Mouse (Mus musculus) G1E (cell line): ENCODE measurements at regions not wholly inside any gene's neighbourhood (a gene's known extent, or its start where the extent isn't known, plus 50 kb on each side); places are given as distances from the start of the nearest gene placed in this dataset.
"Not testable (repeated sequence)": the region's sequence is repeated elsewhere in the genome, so short reads cannot be mapped to it uniquely, and the experiment has no call there.

Source experiments
- ATAC-seq: 2 replicates; pipeline ENCODE4 v1.8.0; 2016; ENCODE audit warnings: mild to moderate bottlenecking; ENCODE audit not compliant: insufficient number of reproducible peaks, poor library complexity, low FRiP score, severe bottlenecking; ENCODE audit errors: extremely low read depth
- DNase-seq: peaks from one replicate; pipeline ENCODE4 v3.0.0; 2012; ENCODE audit warnings: low spot score
- H3K27me3 ChIP-seq: 2 replicates; pipeline ENCODE4 v1.6.1; 2012; ENCODE audit warnings: mild to moderate bottlenecking, low read length, inconsistent platforms; ENCODE audit not compliant: insufficient read depth
- H3K36me3 ChIP-seq: replicated peaks from 2 replicates; pipeline ENCODE3; 2012; ENCODE audit warnings: mild to moderate bottlenecking, inconsistent platforms
- H3K4me1 ChIP-seq: 2 replicates; pipeline ENCODE4 v1.6.1; 2012; ENCODE audit warnings: low read depth, low read length, inconsistent platforms, mixed read lengths; ENCODE audit not compliant: insufficient read depth
- H3K4me3 ChIP-seq: 2 replicates; pipeline ENCODE4 v1.5.1; 2012; ENCODE audit warnings: low read depth, mild to moderate bottlenecking, inconsistent platforms, low read length, moderate library complexity, mixed read lengths
- H3K9me3 ChIP-seq: replicated peaks from 2 replicates; pipeline ENCODE4 v1.6.1; 2012; ENCODE audit warnings: inconsistent platforms
- CTCF ChIP-seq: IDR thresholded peaks from 2 replicates; pipeline ENCODE4 v1.5.1; 2012; ENCODE audit warnings: low read depth, low read length, inconsistent platforms, mixed read lengths
- GATA1 ChIP-seq: IDR thresholded peaks from 2 replicates; pipeline ENCODE4 v1.6.1; 2012; ENCODE audit warnings: borderline replicate concordance, low read length, inconsistent platforms, mixed read lengths
- GATA2 ChIP-seq: IDR thresholded peaks from 2 replicates; pipeline ENCODE4 v1.6.1; 2012; ENCODE audit warnings: low read depth, low read length, inconsistent platforms, borderline replicate concordance
- POLR2AphosphoS5 ChIP-seq: IDR thresholded peaks from 2 replicates; pipeline ENCODE4 v1.6.1; 2012; ENCODE audit warnings: low read depth, low read length, inconsistent platforms; ENCODE audit not compliant: insufficient replicate concordance
- TAL1 ChIP-seq: conservative IDR thresholded peaks from 2 replicates; pipeline ENCODE4 v1.6.1; 2012; ENCODE audit warnings: low read depth, low read length, inconsistent platforms, mixed read lengths

DNA sequence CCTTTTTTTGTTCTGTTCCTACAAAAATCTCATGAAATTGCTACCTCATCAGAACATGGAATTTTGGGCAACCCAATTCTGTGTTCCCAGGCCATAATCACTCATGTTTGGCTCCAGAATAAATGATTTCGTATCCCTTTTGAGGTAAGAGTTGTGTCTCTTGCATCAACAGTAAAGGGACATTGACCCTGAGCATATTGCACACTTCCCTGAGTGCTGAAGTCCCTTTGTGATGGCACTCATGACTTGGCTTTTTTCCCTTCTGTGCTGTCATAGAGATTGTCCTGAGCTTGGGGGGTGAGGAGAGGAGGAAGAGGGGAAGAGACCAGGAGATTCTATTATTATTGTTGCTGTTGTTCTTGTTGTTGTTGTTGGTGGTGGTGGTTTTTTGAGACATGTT lies 68.6 kb upstream of the Atp1b1 start:
- no peak overlapping the region for H3K4me3 ChIP-seq
- H3K9me3 ChIP-seq: no peaks in the 10 kb centered on the region
- TF ChIP-seq GATA2 (no peak), GATA1 (no peak), CTCF (no peak), TAL1 (no peak), POLR2AphosphoS5 (no peak)
- no peaks in the 10 kb centered on the region for H3K27me3 ChIP-seq
- H3K36me3 ChIP-seq: no peaks in the 10 kb centered on the region
- ATAC-seq: no peak
- H3K4me1 ChIP-seq: no peaks in the 10 kb centered on the region
- no peak for DNase-seq

DNA sequence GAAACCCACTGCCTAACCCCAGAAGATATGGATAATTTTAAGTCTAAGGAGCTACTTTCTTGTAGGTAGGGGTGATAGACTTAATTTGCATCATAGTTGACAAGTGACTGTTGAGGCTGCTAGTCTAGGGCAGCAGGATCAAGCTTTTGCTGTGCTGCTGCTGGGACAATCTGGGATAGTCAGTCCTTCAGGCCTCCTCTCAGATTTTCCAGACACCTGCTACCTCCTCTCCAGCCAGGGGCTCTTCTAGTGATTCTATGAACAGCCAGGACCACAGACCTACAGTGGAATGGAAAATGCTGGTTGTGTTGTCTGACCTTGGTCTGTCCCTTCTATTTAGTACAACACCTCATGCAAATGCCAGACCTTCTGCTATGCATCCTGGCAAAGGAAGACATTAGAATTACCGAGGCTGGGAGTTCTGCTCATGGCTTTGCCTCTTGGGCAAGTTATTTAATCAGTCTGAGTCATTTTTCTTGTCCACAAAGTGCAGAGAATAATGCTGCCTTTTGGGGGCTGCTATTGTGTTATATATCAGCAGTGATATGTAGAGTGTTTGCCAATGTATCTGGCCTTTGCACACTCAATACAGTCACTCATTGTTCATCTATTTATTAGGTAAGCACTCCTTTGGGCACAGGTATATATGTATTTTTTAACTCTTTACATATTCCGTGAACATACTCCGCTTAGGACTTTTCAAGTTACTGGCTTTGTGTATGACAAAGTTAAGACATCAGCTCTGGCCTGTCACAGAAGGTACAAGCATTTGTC lies 64.4 kb upstream of the Atp1b1 start:
- DNase-seq: no peak
- Histone ChIP-seq H3K4me1 (no peaks in the 10 kb centered on the region), H3K27me3 (no peaks in the 10 kb centered on the region), H3K9me3 (no peaks in the 10 kb centered on the region), H3K4me3 (no peak overlapping the region), H3K36me3 (no peaks in the 10 kb centered on the region)
- ATAC-seq: no peak
- TF ChIP-seq GATA1 (no peak), TAL1 (no peak), POLR2AphosphoS5 (no peak), CTCF (no peak), GATA2 (no peak)

DNA sequence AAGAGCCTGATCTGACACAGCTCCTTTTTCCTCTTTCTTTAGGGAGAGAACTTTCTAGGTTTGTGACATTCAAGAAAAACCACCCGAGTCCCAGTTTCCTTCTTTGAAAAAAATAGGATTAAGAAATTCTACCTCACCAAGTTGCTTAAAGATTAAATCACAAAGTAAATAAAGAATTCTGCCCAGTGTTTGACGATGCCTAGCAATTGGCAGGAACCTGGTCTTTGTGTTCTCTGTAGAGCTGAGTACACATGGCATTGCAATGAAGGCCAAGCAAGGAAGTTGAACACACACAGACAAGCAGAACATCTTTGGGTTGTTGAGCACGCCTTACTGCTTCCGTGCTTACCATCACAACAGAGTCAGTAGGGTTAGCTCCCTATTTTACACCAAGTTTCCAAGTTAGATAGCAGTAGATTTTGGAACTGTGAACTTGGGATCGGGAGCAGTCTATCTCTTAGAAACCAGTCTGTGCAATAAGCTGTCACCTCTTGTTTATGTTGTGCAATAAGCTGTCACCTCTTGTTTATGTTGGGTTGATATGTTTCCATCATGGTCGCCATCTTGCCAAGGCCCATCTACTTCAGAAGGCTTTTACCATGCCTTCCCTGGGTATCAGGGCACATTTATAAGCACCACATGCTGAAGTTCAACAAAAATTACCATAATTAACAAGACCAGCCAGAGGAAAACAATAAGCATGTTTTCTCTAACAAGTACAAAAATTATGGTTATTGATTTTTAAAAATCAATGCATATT lies 63.4 kb upstream of the Atp1b1 start:
- ATAC-seq: no peak
- TF ChIP-seq GATA1 (no peak), CTCF (no peak), TAL1 (no peak), POLR2AphosphoS5 (no peak), GATA2 (no peak)
- Histone ChIP-seq H3K9me3 (no peaks in the 10 kb centered on the region), H3K27me3 (no peaks in the 10 kb centered on the region), H3K4me1 (no peaks in the 10 kb centered on the region), H3K4me3 (no peak overlapping the region), H3K36me3 (no peaks in the 10 kb centered on the region)
- no peak for DNase-seq

DNA sequence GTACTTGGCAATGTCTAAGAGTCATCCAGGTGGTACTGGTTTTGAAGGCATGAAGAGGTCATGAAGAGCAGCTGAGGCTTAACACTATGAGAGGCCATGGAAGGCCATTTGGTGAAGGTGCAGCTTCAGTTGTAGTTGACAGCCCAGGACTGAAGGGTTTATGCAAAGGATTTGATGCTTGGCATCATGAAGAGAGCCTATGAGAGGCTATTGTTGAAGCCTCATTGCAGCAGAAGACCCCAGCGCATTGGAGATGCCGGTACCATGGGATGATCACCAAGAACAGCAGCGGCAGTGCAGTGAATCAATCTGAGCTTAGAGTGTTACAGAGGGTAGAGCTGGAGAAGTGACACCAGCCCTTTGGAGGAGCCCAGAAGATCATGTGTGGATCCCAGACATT lies 60.7 kb upstream of the Atp1b1 start:
- no peak overlapping the region for H3K4me3 ChIP-seq

DNA sequence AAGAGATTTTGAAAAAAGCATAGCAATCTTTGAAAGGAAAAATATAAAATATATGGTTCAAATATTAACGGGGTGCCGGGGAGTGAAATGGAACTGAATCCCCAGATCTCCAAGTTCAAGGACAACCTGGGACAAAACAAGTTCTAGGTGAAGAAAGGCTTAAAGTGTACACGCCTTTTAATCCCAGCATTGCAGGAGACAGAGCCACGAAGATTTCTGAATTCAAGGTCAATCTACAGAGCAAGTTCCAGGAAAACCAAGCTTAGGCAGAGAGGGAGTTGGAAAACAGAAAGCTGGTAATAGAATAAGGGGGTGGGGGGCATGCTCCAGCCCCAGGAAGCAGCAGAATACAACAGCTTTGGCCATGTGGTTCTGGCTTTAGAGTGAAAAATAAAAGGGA lies 60.2 kb upstream of the Atp1b1 start:
- Histone ChIP-seq H3K36me3 (no peaks in the 10 kb centered on the region), H3K27me3 (no peaks in the 10 kb centered on the region), H3K4me1 (no peaks in the 10 kb centered on the region), H3K9me3 (no peaks in the 10 kb centered on the region), H3K4me3 (no peak overlapping the region)
- TF ChIP-seq CTCF (no peak), POLR2AphosphoS5 (no peak), TAL1 (no peak), GATA2 (no peak)
- no peak for DNase-seq
- no peak for ATAC-seq

More for the DNA sequence above, 60.7 kb upstream of the Atp1b1 start:
- H3K4me1 ChIP-seq: no peaks in the 10 kb centered on the region
- no peaks in the 10 kb centered on the region for H3K9me3 ChIP-seq
- no peaks in the 10 kb centered on the region for H3K27me3 ChIP-seq
- no peak for DNase-seq
- ATAC-seq: no peak
- TF ChIP-seq TAL1 (no peak), POLR2AphosphoS5 (no peak), GATA2 (no peak), GATA1 (no peak)
- no peaks in the 10 kb centered on the region for H3K36me3 ChIP-seq

DNA sequence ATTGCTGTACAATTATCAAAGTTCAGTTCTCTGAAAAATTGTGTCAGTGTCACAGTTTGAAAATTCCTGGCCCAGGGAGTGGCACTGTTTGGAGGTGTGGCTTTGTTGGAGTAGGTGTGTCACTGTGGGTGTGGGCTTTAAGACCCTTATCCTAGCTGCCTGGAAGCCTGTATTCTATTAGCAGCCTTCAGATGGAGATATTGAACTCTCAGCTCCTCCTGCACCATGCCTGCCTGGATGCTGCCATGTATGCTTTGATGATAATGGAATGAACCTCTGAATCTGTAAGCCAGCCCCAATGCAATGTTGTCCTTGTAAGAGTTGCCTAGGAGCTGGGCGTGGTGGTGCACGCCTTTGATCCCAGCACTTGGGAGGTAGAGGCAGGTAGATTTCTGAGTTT lies 59.2 kb upstream of the Atp1b1 start:
- H3K4me1 ChIP-seq, DNase-seq, H3K36me3 ChIP-seq, H3K9me3 ChIP-seq, H3K27me3 ChIP-seq, ATAC-seq, H3K4me3 ChIP-seq: not testable (repeated sequence)
